Mouse (Mus musculus) kidney, adult 18-20 months (tissue): ENCODE results near the gene Trim26.
"Not testable (repeated sequence)": the region's sequence is repeated elsewhere in the genome, so short reads cannot be mapped to it uniquely, and the experiment has no call there.

Source experiments
- DNase-seq: peaks from one replicate; pipeline ENCODE4 v3.0.0; 2021

Gene Trim26

DNA sequence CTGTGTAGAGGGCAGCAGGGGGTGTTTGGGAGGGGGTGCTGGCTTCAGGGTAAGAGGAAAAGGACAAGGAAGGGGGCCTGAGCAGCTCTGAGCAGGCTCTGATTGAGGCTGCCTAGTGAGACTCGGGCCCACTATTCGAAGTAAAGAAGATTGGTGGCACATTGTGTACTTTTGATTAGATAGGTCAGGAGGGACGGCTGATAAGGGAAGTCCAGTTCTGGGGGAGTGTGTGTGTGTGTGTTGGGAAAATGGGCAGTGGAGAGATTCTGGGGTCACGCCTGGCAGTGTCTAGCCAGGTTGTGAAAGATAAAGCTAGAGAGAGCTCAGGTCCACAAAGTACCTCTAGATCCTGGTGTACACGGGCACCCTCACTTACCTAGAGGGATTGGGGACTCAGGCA, 14.7 kb downstream of the Trim26 start:
- no peak for DNase-seq

DNA sequence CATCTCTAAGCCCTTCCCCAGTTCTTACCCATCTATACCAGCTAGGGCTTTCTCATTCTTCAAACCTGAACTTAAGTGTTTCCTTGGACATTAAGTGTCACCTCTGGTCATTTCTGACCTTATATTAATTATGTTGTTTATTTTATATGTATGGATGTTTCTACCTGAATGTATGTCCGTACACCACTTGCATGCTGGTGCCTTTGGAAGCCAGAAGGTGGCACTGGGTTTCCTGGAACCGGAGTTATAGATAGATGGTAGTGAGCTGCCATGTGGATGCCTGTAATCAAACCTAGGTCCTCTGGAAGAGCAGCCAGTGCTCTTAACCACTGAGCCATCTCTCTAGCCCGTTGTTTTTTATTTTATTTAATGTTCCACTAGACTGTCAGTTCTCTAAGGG, 18.6 kb downstream of the Trim26 start:
- no peak for DNase-seq

DNA sequence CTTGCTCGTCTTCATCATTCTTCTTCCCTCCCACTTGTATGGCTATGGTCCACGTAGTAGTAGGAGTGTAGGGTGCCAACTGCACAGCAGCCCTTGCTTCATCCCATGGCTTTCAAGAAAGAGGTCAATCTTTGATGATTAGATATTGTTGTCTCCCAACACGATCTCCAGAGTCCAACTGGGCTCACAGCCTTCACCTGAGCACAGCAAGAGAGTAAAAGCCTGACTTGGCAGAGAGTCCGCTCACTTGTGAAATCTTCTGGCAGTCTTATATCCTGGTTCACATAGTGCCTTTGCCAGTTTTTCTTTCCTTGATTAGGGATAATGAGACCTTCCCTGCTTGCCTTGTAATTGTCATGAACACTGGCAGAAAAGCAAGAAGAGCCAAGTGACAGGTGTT, 19.3 kb downstream of the Trim26 start:
- DNase-seq = no peak

DNA sequence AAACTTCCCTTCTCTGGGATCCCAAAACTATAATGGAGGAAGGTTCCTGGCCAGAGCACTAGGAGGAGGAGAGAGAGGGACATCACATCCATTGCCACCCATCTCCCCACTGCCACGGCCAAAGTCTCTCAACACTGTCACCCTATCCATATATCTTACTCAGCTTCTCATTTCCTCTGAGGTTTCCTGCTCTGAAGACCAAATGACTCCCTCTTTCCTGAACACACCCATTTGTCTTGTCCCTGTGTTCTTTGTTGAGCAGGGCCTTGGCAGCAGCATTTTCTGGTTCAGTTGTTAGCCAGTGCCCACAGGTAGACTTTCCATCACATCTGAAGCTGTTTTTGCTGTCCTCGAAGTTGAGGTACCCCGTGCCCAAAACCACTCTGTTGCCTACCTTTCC, 21.2 kb downstream of the Trim26 start:
- DNase-seq = no peak

DNA sequence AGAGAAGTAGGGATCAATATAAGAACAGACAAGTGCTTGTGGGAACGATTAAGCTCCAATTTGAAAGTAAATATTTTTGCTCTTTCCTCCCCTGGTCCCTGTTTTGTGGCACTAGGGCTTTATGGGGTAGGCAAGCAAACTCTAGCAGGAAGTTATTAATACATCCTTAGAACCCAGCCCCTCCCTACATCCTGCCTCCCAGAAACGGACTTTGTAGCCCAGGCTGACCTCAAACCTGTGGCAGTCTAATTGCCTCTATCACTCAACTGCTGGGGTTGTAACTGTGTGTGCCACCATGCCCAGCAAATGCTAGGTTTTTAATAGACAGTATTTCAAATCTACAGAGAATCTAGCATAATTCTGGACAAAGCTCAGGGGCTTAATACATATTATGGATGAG, 24.7 kb downstream of the Trim26 start:
- no peak for DNase-seq

DNA sequence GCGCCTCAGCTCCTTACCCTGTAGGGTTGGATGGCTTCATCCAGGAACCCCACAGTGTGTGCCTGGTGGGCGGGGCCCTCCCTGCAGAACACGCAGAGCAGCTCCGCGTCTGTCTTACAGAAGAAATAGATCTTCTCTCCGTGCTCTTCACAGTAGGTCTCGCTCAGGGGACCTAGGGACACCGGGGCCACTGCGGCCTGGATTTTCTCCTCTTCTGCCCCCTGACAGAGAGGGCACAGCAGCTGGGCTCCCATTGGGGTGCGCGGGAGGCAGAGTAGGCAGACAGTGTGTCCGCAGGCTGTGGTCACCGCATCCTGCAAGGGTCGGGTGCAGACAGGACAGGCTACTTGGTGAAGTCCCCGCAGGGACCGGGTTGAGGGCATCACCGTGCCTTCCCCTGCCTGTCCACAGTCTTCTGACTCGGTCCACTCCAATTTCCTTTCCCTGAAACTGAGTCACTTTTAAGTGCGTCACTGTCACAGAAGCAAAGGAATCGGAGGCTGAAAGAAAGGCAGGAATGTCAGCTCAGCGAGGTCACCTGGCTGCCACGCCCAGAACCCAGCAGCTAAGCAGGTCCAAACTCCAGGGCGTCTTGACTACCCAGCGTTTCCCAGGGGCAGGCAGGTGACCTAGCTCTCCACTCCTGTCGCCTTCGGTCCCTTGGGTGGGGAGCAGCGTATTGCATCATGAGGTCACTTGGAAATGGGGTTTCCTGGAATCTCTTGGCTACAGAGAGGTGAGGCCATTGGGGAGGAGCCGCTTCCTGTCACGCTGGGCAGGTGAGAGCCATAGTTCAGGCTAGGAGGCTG, 30.0 kb downstream of the Trim26 start, which contains the start of gene Trim15:
Trim15 (minus strand) TSS at position 492 of the 809 bp plus-strand sequence.
- DNase-seq = peak; percentile 39

DNA sequence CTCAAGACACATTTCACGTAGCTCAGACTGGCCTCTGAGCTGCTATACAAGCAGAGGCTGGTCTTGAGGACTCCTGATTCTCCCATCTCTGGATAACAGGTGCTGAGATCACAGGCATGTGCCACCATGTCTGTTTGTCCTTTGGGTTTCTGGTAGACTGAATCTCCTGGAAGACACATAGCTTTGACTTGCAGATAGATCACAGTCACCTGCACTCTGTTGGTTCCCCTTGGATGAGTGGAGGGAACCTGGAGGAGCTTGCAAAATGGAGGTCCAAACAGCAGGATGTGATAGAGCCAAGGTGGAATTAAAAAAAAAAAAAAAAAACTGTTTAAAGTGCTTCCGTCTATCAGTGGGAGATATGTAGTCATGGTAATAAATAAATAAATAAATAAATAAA, 31.9 kb downstream of the Trim26 start:
- DNase-seq = no peak

DNA sequence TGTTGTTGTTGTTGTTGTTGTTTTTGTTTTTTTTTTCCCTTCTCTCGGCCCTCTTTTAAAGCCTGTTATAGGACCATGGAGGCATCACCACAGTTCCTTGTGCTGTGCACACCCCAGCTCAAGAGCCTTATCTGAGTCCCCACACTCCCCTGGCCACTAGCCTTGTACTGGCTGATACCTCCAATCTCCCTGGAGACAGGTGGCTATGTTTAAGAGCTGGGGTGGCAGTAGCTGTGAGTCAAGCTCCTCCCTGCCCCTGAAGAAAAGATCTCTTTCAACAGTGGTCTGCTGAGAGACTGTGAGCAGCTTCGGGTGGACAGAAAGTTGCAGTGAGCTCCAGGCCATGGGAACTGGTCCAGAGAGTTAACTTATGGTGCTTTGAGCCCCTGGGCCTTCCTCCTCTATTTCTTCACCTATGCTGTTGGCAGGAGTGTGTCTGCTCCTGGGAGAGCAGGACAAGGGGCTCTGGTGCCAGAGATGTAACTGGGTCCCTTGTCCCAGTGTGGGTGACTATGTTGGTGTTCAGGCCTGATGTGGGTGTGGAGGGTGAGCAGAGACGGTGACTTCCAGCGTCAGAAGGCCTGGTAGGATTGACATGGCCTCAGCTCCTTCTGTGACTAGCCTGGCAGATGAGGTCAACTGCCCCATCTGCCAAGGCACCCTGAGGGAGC, 32.5 kb downstream of the Trim26 start, which contains the start of gene Trim10:
Trim10 (plus strand) TSS at position 291 of the 671 bp plus-strand sequence.
- no peak for DNase-seq

DNA sequence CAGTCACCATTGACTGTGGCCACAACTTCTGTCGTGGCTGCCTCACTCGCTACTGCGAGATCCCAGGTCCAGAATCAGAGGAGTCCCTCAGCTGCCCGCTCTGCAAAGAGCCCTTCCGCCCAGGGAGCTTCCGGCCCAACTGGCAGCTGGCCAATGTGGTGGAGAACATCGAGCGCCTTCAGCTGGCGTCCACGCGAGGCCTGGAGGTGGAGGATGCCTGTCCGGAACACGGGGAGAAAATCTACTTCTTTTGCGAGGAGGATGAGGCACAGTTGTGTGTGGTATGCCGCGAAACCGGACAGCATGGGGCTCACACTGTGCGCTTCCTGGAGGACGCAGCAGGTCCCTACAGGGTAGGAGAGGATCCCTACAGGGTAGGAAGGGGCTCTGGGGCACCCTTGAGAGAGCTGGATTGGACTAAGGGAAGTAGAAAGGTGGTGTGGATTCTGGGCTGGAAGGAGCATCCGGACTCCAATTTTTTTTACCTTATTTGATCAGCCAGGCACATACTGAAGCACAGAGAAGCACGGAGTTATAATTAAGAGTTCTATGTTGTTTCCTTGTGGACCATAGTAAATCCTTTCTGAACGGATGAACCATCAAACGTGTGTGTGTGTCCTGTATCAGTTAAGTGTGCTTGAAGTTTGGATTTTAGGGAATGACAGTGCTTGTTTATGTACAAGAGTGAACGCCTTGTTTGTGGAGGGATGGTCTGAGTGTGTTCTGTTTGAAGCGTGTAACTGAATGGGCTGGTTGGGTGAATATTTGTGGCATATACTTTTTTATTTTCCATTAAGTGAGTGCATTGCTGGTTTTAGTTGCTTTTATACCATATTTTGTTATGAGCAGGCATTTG, 33.2 kb downstream of the Trim26 start:
- no peak for DNase-seq

DNA sequence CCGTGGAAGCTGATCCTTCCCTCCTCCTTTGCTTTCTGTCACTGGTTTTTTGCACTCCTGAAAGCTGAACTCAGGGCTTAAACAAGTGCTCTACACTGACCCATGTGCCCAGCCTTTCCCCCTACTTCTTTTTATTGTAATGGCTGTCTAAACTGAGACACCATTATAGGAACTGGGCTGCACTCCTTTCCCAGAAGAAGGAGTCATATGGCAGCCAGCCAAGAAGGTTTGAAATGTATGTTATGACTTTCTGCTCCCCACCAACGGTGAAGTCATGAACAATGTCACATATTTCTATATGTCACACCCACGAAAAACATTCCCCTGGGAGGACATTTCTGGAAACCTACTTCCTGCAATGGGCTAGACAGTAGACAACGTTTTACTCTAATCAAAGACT, 37.7 kb downstream of the Trim26 start:
- no peak for DNase-seq

DNA sequence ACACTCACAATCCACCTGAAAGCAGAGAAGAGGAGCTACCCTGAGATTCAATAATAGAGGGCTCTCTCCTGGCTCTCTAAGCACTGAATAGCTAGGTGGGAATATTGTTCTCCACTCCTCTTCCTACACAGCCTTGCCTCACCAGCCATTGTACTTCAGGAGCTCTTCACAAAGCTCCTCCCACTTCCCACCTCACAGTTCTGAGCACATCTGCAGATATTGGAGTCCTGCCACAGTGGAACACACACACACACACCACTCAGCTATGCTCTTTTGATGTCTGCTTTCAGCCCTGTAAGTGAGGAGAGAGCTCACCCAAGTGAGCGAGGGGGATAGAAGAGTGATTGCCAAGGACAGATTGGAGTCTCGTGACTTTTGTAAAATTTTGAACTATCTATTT, 46.4 kb downstream of the Trim26 start:
- no peak for DNase-seq

DNA sequence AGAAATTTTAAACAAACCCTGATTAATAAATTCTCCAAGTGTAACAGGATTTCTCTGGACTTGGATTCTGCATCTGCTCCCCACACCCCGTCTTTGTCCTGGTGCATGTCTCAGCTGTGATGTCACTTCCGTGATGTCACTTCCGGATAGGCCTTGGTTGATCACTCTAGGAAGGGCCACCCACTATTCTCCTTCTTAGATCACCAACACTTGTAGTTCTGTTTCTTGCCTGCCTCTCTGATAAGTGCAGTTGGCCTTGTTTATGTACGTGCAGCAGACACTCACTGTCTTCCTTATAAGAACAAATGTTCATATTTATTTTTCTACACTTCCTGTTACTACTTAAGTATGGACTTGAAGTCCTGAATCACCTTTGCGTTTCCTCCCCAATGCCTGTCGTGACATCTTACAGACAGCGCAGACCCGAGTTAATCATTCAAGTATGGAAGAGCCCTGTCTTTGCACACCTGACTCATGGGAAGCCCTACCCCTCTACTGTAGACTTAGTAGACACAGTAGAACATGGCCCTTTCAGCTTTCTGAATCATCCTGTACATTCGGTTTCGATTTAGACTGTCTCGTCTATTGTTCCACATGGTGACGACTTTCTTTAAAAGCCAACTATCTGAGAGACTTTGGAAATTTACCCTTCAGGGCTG, 48.3 kb downstream of the Trim26 start:
- no peak for DNase-seq

DNA sequence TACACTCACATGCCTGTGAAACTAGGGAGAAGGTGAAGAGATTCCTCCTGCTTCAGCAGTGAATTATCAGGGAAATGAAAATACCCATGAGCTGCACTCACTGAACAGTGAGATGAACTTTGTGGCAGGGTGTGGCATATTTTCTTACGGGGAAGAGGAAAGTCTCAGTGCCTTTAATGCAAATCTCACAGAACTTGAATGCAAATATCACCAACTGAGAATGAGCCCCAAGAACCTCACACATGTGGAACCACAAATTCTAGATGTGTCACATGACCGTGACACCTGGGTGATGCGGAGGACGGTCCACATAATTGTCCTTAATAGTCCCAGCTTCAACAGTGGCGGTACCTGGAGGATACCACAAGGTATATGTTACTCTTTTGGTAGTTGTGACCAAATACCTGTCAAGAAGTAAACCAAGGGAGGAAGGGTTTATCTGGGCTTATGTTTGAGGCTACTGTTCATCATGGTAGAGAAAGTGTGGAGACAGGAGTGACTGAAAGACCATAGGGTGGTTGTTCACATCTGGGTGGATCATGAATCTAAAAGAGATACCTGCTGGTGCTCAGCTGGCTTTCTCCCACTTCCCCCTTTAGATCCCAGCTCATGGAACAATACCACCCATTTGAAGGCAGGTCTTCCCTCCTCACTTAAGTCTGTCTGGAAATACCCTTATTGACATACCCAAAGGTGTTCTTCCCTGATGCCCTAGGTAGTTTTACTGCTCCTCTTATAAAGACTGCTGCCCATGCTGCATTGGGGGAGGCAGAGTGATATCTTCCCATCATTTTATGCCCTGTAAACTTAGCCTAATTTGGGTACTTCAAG, 53.4 kb downstream of the Trim26 start, which contains the start of gene Trim40:
Trim40 (minus strand) TSS at position 51 of the 831 bp plus-strand sequence.
- DNase-seq = no peak

DNA sequence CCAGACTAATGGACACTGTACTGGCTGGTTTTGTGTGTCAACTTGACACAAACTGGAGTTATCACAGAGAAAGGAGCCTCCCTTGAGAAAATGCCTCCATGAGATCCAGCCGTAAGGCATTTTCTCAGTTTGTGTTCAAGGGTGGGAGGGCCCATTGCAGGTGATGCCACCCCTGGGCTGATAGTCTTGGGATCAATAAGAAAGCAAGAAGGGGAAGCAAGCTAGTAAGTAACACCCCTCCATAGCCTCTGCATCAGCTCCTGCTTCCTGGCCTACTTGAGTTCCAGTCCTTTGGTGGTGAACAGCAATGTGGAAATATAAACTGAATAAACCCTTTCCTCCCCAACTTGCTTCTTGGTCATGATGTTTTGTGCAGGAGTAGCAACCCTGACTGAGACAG, 54.6 kb downstream of the Trim26 start:
- not testable (repeated sequence) for DNase-seq

DNA sequence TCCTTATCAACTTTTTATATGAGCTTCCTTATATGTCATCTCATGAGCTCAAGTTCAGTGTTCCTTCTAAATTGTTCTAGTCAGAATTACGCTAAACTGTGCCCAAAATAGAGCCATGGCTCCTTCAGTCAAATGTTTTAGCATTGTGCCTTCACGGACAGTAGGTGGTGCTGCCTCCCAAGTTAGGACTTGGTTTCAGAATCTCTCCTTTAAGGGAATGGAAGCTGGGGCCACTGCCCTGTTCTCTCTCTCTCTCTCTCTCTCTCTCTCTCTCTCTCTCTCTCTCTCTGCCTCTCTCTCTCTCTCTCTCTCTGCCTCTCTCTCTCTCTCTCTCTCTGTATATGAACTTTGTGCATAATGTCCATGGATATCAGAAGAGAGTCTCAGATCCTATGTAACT, 55.4 kb downstream of the Trim26 start:
- DNase-seq = peak; percentile 11

DNA sequence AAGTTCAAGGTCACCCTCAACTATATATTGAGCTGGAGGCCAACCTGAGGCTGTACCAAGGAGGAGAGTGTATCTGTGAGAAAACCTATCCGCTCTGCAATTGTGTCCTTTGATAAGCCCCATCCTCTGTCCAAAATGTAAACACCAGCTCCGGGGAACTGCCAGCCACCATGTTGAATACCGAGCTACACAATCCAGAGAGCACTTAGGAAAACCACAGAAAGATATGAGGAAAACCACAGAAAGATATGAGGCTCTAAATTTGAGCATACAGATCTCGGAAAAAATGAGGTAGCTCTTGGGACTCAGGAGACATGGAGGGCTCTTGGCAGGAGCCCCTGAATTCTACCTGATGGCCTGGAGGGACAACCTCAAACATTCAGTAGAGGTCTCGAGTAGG, 56.5 kb downstream of the Trim26 start:
- no peak for DNase-seq

DNA sequence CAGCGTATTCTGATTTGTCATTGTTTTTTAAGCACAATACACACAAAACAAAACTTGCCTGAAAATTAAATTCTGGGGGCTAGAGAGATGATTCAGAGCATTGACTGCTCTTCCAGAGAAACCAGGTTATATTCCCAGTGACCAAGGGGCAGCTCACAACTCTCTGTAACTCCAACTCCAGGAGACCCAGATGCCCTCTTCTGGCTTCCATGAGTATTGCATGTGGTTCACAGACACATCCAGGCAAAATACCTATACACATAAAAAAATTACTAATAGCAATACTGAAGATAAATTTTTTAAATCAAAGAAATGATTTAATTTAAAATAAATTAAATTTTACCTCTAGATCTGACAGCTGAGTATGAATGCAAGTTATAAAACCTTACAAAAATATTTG, 59.6 kb downstream of the Trim26 start:
- DNase-seq = peak; percentile 31

DNA sequence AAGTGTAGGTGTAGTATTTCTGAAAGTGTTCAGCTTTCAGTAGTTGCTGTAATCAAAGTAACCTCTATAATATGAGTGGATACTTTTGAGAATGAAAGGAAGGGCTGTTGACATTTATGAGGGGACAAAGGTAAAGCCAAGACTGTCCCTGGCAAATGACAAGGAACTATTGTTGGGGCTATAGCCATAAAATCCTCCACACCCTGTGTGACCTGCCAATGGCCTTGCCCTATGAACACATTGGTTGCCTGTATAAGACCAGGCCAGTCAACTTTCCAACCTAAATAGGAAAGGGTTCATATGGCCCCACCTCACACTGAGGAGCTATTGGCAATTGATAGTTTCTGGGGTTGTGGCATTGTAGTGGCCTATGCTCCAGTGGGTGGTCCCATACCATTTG, 60.1 kb downstream of the Trim26 start:
- no peak for DNase-seq

DNA sequence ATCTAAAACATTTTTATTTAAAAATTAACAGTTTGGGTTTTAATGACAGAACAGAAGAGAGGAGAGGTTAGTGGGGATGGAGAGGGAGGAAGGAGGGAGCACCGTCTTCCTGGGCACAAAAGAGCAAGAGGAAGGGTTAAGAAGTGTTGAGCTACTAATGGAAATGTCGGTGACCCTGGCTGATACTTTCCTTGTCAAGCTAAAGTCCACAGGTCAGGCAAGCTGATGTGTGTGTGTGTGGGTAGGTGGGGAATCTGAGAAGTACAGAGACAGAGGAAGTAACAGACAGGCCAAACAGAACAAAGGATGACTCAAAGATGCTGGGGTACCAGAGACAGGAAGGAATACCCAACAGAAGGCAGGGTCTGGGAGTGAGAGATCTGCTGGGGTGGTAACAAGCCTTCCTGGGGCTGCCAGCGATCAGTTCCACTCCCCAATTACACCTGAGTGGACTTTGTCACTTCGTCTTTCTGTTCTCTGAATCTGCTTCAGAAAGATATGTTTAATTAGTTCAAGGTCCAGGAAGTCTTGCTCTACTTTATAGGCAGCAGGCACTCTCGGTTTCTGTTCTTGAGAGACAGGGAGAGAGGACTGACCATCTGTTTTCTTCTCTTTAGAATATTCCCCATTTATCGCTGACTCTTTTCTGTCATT, 60.7 kb downstream of the Trim26 start, which contains the start of gene Trim31:
Trim31 (plus strand) TSS at position 567 of the 654 bp plus-strand sequence.
- no peak for DNase-seq

DNA sequence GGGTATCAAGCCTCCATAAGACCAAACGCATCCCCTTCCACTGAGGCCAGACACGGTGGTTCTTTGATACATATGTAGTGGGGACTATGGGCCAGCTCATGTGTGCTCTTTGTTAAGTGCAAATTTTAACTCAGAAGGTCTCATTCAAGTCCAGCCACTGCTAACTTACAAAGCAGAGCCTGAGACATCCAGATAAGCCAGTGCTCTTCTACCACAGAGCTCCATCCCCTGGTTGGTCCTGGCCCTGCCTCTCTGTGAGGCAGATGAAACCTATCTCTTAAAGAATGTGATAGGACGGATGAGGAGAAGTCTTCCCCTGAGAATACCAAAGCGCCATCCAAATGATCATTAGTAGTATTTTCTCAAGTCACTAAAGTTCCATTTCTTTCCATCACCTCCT, 62.4 kb downstream of the Trim26 start:
- no peak for DNase-seq

DNA sequence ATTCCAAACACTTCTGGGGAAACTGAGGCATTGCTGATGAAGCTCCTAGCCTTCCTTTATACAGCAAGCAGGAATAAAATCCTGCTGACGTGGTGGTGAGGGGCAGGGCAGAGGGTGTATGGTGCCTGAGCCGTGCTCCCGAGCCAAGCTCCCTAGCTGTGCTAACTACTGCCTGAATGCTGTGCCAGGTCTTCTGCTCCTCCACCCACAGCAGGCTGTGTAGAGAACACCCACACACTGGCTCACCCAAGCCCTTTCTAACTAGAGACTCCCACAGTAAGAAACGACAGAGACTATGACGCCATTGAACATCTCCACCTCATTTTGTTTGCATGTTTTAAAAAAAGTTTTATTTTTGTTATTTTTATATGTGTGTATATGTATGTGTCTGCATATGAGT, 63.1 kb downstream of the Trim26 start:
- no peak for DNase-seq
